Mouse (Mus musculus) thymus, postnatal 10 days (tissue): ENCODE measurements around the gene Csrnp1.
"Not testable (repeated sequence)": the region's sequence is repeated elsewhere in the genome, so short reads cannot be mapped to it uniquely, and the experiment has no call there.

ENCODE experiments used
- DNase-seq, 2 experiments: peaks; one replicate each; pipeline ENCODE4 v3.0.0; 2021; ENCODE audit warnings: low spot score in 2 of 2

Gene Csrnp1

GRCm38 (mm10) chr9:119984536-119985011 lies at the start of gene Csrnp1:
Gene Csrnp1, minus strand, starts transcription at chr9:119984658.
- peak; percentile 42 to 45 for DNase-seq

DNA sequence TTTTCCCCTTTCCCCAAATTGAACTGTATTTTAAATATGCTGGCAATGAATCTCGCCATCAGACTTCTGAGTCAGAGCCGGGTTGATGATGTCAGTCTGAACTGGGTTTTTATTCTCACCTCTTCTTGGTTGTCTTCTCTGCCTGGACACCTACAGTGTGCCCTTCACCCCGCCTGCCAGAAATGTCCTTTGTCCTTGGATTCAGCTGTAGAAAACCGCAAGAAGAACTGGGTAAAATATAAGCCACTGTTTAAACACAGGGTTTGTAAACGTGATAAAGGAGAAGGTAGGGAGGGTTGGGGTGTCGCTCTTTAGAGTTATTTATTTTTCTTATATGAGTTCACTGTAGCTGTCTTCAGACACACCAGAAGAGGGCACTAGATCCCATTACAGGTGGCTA lies 48.3 kb upstream of the Csrnp1 start:
- no peak for DNase-seq

DNA sequence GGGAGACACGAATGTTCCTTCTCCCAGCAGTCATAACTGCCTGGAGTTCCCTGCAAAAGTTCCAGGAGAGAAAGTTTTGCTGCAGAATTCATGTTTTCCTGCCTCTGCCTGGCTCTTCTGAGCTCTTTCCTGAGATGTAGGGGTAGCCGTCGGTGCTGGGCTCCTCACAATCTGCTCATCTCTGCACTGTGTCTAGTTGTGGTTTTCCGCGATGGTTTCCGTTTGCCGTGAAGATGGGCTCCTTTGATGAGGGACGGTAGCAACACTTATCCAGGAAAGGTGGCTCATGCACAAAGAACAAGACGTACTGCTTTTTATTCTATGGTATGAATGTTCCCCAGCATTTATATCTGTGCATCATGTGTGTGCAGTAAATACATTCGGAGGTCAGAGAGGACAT lies 46.0 kb upstream of the Csrnp1 start:
- peak; percentile 41 to 42 for DNase-seq

GRCm38 (mm10) chr9:120029880-120030279 lies 45.4 kb upstream of the Csrnp1 start:
- no peak for DNase-seq

DNA sequence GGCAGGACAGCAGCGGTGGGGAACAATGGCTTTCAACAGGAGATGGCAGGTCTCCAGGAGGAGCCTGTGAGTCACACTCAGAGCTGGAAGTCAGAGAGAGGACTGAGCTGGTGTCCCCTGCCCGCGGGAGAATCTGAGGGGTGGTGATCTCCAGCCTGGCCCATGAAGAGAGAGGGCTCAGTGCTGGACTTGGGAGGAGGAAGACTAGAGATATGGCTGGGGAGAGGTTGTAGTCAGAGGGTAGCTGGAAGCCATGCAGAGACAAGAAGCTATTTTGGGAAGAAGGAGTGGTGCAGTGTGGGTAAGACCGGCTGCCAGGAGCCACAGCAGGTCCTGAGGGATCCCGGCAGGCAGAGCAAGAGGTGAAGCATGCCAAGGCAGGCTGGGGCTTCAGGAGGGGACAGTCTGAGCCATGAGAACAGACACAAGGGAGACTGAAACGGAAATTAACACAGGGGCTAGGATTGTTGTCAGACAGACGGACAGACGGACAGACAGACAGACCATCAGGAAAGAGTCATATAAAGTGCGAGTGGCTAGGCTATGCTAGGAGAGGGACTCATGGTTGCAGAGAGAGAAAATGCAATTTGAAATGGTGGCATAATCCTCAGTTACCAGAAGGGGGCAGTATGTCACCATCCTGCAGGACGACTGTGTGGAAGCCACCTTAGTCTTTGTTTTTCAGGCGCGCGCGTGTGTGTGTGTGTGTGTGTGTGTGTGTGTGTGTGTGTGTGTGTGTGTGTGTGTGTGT lies 43.1 kb upstream of the Csrnp1 start:
- DNase-seq: peak in 1 of 2 experiments; percentile 74

DNA sequence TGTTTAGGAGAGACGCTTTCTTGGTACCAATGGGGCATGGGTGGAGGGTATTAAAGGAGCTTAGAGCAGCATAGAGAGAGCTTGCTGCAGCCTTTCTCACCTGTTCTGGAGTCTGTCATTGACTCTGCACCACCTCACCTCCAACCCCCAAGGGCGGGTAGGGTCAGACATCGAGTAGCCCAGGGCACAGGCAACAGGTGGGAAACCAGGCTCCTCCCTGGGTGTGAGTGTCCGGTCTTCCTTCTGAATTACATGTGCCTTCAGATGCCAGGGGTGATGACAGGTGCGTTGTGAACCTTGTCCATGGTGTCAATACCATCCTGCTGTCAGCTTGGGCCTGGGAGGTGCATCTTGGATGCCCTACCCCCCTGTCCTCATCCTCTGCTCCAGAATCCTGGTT lies 40.2 kb upstream of the Csrnp1 start:
- DNase-seq: no peak

DNA sequence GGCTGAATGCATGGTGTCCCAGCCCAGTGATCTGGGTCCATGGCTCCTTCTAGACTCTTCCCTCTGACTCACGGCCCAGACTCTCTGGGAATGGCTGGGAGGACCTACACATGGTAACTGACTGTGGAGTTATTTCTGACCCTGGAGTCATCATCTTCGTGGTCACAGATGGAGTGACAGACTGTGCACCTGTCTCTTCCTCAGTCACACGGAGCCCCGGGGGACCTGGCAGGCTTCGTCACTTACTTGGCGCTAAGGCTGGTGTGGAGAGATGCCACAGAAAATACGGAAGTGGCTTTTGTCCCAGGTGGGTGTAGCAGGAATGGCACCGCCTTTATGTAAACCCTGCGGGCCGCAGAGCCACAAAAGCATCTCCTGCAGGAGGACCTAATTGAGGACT lies 39.7 kb upstream of the Csrnp1 start:
- DNase-seq: no peak

- no peak for DNase-seq
These were observed 38.8 kb upstream of the Csrnp1 start, which contains the start of gene Xirp1 for GRCm38 (mm10) chr9:120023086-120023811. Gene Xirp1, minus strand, starts transcription at chr9:120023598.

- DNase-seq: no peak
These were observed 36.7 kb upstream of the Csrnp1 start for GRCm38 (mm10) chr9:120021164-120021563.

- DNase-seq: peak; percentile 58 to 78
These were observed 35.9 kb upstream of the Csrnp1 start for GRCm38 (mm10) chr9:120020285-120020890.

- DNase-seq: no peak
These were observed 32.5 kb upstream of the Csrnp1 start for GRCm38 (mm10) chr9:120016956-120017355.

- DNase-seq: no peak
These were observed 30.4 kb upstream of the Csrnp1 start for GRCm38 (mm10) chr9:120014828-120015227.

- no peak for DNase-seq
These were observed 28.9 kb upstream of the Csrnp1 start for GRCm38 (mm10) chr9:120013251-120013820.

GRCm38 (mm10) chr9:120012781-120013180 lies 28.3 kb upstream of the Csrnp1 start:
- no peak for DNase-seq

GRCm38 (mm10) chr9:120012161-120012560 lies 27.7 kb upstream of the Csrnp1 start:
- not testable (repeated sequence) for DNase-seq

DNA sequence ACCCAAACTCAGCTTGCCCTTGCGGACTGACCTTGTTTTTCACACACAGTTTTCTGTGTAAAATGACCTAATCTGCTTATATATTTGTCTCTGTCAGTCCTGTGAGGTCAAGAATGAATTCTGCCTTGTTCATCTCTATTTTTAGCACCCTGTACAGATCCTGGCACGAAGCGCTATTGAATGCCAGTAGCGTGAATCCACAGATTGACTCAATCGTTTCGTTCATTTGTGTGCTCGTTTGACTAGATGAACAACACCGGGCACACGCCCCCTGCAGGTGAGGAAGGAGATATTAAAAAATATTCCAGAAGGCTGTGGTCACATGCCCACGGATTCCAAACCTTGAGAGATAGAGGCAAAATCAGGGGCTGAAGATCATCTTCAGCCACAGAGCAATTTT lies 27.1 kb upstream of the Csrnp1 start:
- peak; percentile 46 to 72 for DNase-seq

GRCm38 (mm10) chr9:120010781-120011511 lies 26.5 kb upstream of the Csrnp1 start:
- peak; percentile 93 to 96 for DNase-seq

DNA sequence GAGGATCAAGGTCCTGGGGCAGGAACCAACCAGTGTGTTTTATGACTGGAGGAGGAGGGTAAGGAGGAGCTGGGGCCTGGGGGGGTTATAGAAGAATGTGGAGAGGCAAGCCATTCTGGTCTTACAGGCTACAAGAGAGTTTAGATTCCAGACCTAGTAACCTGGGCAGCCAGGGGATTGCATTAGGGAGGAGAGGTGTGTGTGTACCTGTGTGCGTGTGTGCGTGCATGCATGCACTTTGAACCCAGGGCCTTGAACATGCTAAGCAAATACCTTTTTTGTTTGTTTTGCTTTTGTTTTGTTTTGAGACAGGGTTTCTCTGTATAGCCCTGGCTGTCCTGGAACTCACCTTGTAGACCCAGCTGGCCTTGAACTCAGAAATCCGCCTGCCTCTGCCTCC lies 25.4 kb upstream of the Csrnp1 start:
- DNase-seq: no peak

- DNase-seq: no peak
These were observed 24.9 kb upstream of the Csrnp1 start for GRCm38 (mm10) chr9:120009226-120009841.

GRCm38 (mm10) chr9:120007833-120008232 lies 23.4 kb upstream of the Csrnp1 start:
- no peak for DNase-seq

- no peak for DNase-seq
These were observed 21.5 kb upstream of the Csrnp1 start for GRCm38 (mm10) chr9:120005936-120006335.
